Mouse (Mus musculus): ENCODE data around the gene Btbd35f29. TPM values are rescaled to one million over a fixed set of nuclear protein-coding genes. Genes with fewer than 3 reads are reported as not detected.
"Not testable (repeated sequence)": the region's sequence is repeated elsewhere in the genome, so short reads cannot be mapped to it uniquely, and the experiment has no call there.

The Btbd35f29 gene
- total RNA-seq (2014; rRNA removed) (not detected in 2 replicates), polyA plus RNA-seq (2015; fragmentation: Nextera tagmentation; extraction: Ambion mirVana) (not detected in 2 replicates)

DNA sequence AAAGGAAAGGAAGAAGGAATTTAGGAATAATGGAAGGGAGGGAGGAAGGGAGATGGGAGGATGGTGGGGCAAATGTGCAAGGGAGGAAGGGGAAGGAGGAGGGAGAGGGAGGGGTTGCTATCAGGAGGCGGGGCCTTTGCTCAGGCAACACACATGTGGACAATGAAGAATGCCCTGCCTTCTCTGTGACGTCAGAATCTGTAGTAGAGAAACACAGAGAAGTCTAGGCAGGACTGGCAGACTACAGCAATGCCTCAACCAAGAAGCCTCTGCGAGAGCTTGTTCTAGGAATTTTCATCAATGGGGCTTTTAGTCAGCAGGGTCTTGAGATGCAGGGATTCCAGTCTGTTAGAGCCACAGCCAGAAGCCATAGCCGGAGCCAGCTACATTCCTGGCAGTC, at the start of gene Btbd35f29:
Gene Btbd35f29, plus strand, starts transcription at position 301 of the 400 bp plus-strand sequence.
- WGBS, result no CpG with 5 or more reads among the region's 4 CpGs
- not testable (repeated sequence) for H3K4me2 ChIP-seq (ENCODE audit: low read depth, low read length, poor library complexity, severe bottlenecking); H3K4me1 ChIP-seq (ENCODE audit: insufficient read depth, low read length); H3K27ac ChIP-seq (ENCODE audit: low read depth, low read length); H3K27me3 ChIP-seq (ENCODE audit: insufficient read depth, low read length); H3K9ac ChIP-seq (replicated peaks; ENCODE audit: low read length, poor library complexity, severe bottlenecking); H3K9me3 ChIP-seq (ENCODE audit: low read length); DNase-seq (ENCODE audit: low spot score); H3K4me3 ChIP-seq (ENCODE audit: low read depth, low read length); H3K36me3 ChIP-seq (ENCODE audit: insufficient read depth, low read length); ATAC-seq (ENCODE audit: low FRiP score)

DNA sequence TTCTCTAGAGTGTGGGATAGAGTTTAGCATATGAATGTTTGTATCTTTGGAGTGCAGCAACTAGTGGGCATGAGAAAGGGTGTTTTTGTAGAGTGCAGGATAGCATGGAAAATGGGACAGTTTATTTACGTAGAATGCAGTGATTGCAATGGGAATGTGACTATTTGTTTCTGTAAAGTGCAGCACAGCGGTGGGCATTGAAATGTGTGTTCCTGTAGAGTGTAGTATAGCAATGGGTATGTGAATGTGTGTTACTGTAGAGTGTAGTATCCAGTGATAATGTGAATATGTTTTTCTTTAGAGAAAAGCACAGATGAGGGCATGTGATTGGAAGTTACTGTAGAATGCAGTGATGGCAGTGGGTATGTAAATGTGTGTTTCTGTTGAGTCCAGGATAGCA, 23.9 kb downstream of the Btbd35f29 start:
- H3K9me3 ChIP-seq (ENCODE audit: low read length); ATAC-seq (ENCODE audit: low FRiP score); H3K27ac ChIP-seq (ENCODE audit: low read depth, low read length); DNase-seq (ENCODE audit: low spot score); H3K4me2 ChIP-seq (ENCODE audit: low read depth, low read length, poor library complexity, severe bottlenecking); H3K9ac ChIP-seq (replicated peaks; ENCODE audit: low read length, poor library complexity, severe bottlenecking); H3K4me1 ChIP-seq (ENCODE audit: insufficient read depth, low read length); H3K4me3 ChIP-seq (ENCODE audit: low read depth, low read length); H3K27me3 ChIP-seq (ENCODE audit: insufficient read depth, low read length); H3K36me3 ChIP-seq (ENCODE audit: insufficient read depth, low read length): not testable (repeated sequence)
- WGBS, result 84% methylated on average over 2 of the region's 2 CpGs

- H3K4me2 ChIP-seq (ENCODE audit: low read depth, low read length, poor library complexity, severe bottlenecking); ATAC-seq (ENCODE audit: low FRiP score); H3K4me1 ChIP-seq (ENCODE audit: insufficient read depth, low read length); H3K36me3 ChIP-seq (ENCODE audit: insufficient read depth, low read length); H3K4me3 ChIP-seq (ENCODE audit: low read depth, low read length); H3K27ac ChIP-seq (ENCODE audit: low read depth, low read length); H3K27me3 ChIP-seq (ENCODE audit: insufficient read depth, low read length); H3K9ac ChIP-seq (replicated peaks; ENCODE audit: low read length, poor library complexity, severe bottlenecking); DNase-seq (ENCODE audit: low spot score): not testable (repeated sequence)
- peaks cover 13% of the 10 kb centered on the region; the same call in 1 of the 2 replicates for H3K9me3 ChIP-seq (ENCODE audit: low read length)
These were observed 27.7 kb downstream of the Btbd35f29 start for GRCm38 (mm10) chrX:31145144-31145543.

DNA sequence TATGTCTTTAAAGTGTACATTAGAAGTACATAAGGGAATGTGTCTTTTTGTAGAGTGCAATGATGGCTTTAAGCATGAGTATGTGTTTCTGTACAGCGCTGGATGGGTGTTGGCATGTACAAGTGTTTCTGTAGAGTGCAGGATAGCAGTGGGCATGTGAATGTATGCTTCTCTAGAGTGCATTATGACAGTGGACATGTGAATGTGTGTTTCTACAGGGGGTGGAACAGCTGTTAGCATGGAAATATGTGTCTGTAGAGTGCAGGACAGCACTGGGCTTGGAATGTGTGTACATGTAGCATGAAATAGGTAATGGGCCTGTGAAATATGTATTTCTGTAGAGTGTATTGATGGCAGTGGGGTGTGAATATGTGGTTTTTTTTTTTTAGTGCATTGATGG, 28.4 kb downstream of the Btbd35f29 start:
- H3K27ac ChIP-seq (ENCODE audit: low read depth, low read length); H3K36me3 ChIP-seq (ENCODE audit: insufficient read depth, low read length); DNase-seq (ENCODE audit: low spot score); H3K9ac ChIP-seq (replicated peaks; ENCODE audit: low read length, poor library complexity, severe bottlenecking); H3K4me1 ChIP-seq (ENCODE audit: insufficient read depth, low read length); H3K27me3 ChIP-seq (ENCODE audit: insufficient read depth, low read length); H3K4me2 ChIP-seq (ENCODE audit: low read depth, low read length, poor library complexity, severe bottlenecking); ATAC-seq (ENCODE audit: low FRiP score); H3K4me3 ChIP-seq (ENCODE audit: low read depth, low read length): not testable (repeated sequence)
- WGBS, result 81% methylated on average over 1 of the region's 1 CpGs
- H3K9me3 ChIP-seq (ENCODE audit: low read length), result peaks cover 13% of the 10 kb centered on the region; the same call in 1 of the 2 replicates

DNA sequence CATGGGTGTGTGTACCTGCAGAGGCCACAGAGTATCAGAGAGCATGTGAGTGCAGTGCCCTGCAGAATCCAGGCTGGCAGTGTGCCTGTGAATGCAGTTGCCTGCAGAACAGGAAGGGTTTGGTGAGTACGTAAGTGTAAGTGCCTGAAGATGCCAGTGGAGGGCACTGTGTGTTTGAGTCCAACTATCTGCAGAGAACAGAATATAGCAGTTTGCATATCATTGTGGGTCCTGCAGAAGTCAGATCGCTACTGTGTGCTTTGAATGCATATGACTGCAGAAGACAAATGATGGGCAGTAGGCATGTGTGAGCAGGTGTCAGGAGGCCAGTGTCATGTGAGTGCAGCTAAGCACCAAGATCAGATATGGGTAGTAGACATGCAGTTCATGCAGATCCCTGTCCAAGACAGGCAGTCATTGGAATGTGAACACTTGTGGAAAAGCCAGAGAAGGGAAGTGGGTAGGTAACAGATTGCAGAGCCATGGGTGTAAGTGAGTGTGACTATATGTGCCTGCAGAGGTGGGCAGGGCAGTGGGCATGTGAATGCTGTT, 41.1 kb downstream of the Btbd35f29 start:
- not testable (repeated sequence) for H3K4me3 ChIP-seq (ENCODE audit: low read depth, low read length); H3K27ac ChIP-seq (ENCODE audit: low read depth, low read length); H3K4me1 ChIP-seq (ENCODE audit: insufficient read depth, low read length); DNase-seq (ENCODE audit: low spot score); H3K4me2 ChIP-seq (ENCODE audit: low read depth, low read length, poor library complexity, severe bottlenecking); H3K9ac ChIP-seq (replicated peaks; ENCODE audit: low read length, poor library complexity, severe bottlenecking); H3K27me3 ChIP-seq (ENCODE audit: insufficient read depth, low read length); H3K36me3 ChIP-seq (ENCODE audit: insufficient read depth, low read length); ATAC-seq (ENCODE audit: low FRiP score)
- H3K9me3 ChIP-seq (ENCODE audit: low read length), result peaks cover 26% of the 10 kb centered on the region
- 86% methylated on average over 2 of the region's 2 CpGs for WGBS

- H3K4me2 ChIP-seq (ENCODE audit: low read depth, low read length, poor library complexity, severe bottlenecking); H3K27me3 ChIP-seq (ENCODE audit: insufficient read depth, low read length); H3K36me3 ChIP-seq (ENCODE audit: insufficient read depth, low read length); H3K4me1 ChIP-seq (ENCODE audit: insufficient read depth, low read length); H3K27ac ChIP-seq (ENCODE audit: low read depth, low read length); H3K4me3 ChIP-seq (ENCODE audit: low read depth, low read length); ATAC-seq (ENCODE audit: low FRiP score); H3K9ac ChIP-seq (replicated peaks; ENCODE audit: low read length, poor library complexity, severe bottlenecking); DNase-seq (ENCODE audit: low spot score): not testable (repeated sequence)
- WGBS, result 56% methylated on average over 2 of the region's 2 CpGs
- H3K9me3 ChIP-seq (ENCODE audit: low read length), result peaks cover 29% of the 10 kb centered on the region
These were observed 42.2 kb downstream of the Btbd35f29 start for GRCm38 (mm10) chrX:31159450-31160322.

DNA sequence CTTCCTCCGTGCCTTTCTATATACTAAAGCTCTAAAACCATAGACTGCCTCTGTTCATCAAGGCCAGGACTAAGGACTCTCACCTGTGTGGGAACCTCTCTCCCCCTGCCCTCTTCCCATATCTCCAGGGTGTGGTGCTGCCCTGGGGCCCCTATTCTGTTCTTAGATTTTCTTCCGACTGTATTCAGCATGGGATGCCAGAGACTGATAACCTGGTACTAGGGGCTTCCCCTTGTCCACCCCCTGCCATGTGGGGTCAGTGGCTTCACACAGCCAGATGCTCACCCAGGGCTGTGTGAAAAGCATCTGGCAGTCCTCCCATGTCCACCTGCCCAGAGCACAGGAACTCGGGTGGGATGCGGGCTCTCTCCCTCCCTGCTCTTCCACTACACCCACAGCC, 43.1 kb downstream of the Btbd35f29 start:
- DNase-seq (ENCODE audit: low spot score); ATAC-seq (ENCODE audit: low FRiP score); H3K27me3 ChIP-seq (ENCODE audit: insufficient read depth, low read length); H3K36me3 ChIP-seq (ENCODE audit: insufficient read depth, low read length); H3K9ac ChIP-seq (replicated peaks; ENCODE audit: low read length, poor library complexity, severe bottlenecking); H3K4me1 ChIP-seq (ENCODE audit: insufficient read depth, low read length); H3K27ac ChIP-seq (ENCODE audit: low read depth, low read length); H3K4me3 ChIP-seq (ENCODE audit: low read depth, low read length); H3K4me2 ChIP-seq (ENCODE audit: low read depth, low read length, poor library complexity, severe bottlenecking): not testable (repeated sequence)
- H3K9me3 ChIP-seq (ENCODE audit: low read length), result peaks cover 29% of the 10 kb centered on the region
- 89% methylated on average over 4 of the region's 4 CpGs for WGBS

- WGBS, result 77% methylated on average over 3 of the region's 3 CpGs
These were observed 45.2 kb downstream of the Btbd35f29 start for GRCm38 (mm10) chrX:31162638-31163037.

More at GRCm38 (mm10) chrX:31162638-31163037, 45.2 kb downstream of the Btbd35f29 start:
- H3K9ac ChIP-seq (replicated peaks; ENCODE audit: low read length, poor library complexity, severe bottlenecking); H3K4me1 ChIP-seq (ENCODE audit: insufficient read depth, low read length); H3K4me3 ChIP-seq (ENCODE audit: low read depth, low read length); H3K27ac ChIP-seq (ENCODE audit: low read depth, low read length); DNase-seq (ENCODE audit: low spot score); H3K4me2 ChIP-seq (ENCODE audit: low read depth, low read length, poor library complexity, severe bottlenecking); H3K27me3 ChIP-seq (ENCODE audit: insufficient read depth, low read length); H3K36me3 ChIP-seq (ENCODE audit: insufficient read depth, low read length); ATAC-seq (ENCODE audit: low FRiP score): not testable (repeated sequence)
- H3K9me3 ChIP-seq (ENCODE audit: low read length), result peaks cover 29% of the 10 kb centered on the region
